Mouse (Mus musculus) embryonic fibroblast, embryonic 13.5 days (primary cell): Measurements from ENCODE around the gene Slc2a12.

Experiments
- CTCF ChIP-seq: IDR thresholded peaks from 2 replicates; pipeline ENCODE4 v1.5.1; 2011; ENCODE audit warnings: mild to moderate bottlenecking, control low read depth, low read length, moderate library complexity, borderline replicate concordance; ENCODE audit not compliant: insufficient read depth
- POLR2A ChIP-seq: IDR thresholded peaks from 2 replicates; pipeline ENCODE4 v1.6.1; 2011; ENCODE audit warnings: low read depth, mild to moderate bottlenecking, control low read depth, low read length, moderate library complexity

DNA sequence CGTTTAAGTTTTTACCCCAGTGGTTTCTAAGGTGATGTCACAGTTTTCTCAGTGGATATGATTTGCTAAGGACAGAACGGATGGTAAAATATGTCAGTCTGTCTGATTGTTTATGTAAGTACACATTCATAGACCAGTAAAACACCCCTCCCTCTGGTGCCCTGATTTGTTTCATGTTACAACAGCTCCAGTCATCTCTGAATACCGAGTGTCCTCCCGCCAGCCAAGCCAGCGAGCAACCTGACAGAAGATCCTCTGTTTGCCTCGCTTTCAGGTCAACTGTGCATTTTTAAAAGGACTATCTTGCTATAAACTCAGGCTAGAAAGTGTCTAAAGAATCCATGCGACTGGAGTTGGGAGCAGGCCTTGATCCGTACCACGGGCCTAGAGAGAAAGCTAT is 640 bp upstream of the Slc2a12 start:
- TF ChIP-seq CTCF = no peak
- TF ChIP-seq POLR2A = no peak
